Mouse (Mus musculus): ENCODE results near the gene Lysmd4. TPM values are rescaled to one million over a fixed set of nuclear protein-coding genes. Genes with fewer than 3 reads are reported as not detected.
"Not testable (repeated sequence)": the region's sequence is repeated elsewhere in the genome, so short reads cannot be mapped to it uniquely, and the experiment has no call there.

The Lysmd4 gene
- polyA plus RNA-seq, 2 experiments from 2014 or later = 5.1 to 8.8 TPM

DNA sequence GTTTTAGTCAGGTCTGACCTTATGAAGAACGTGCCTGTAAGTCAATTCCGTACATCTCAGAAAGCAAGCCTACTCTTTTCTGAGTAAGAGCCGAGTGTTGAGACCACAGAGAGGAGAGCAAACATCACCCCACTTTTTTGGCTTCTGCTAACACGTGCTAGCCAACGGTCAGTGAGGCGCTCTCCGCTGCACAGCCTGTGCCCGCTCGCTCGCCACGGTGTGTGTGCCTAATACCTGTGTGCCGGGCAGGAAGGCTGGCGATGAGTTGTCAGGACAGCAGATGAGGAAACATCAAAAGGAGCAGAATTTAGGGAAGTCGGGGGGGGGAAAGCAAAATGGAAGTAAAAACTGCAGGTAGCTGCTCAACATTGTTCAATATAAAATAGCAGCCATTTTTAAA lies 10.2 kb downstream of the Lysmd4 start:
- no peak for ATAC-seq

DNA sequence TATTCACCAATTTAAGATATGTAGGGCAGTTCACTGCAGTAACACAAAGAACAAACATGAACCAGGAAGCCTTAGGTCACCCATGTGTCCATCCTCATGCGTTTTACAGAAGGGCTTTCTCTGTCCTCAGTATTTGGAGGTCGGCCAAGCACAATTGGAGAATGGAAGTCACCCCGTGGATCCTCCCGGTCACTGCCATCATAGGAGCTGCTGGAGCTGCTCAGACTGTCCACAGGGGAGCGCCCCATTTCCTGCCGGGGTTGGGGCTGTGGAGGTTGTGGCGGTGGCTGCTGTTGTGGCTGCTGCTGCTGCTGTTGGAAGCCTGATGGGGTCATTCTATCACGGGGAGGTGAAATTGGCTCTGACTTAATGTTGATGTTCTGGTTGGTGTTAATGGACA lies 12.5 kb downstream of the Lysmd4 start:
- no peak for ATAC-seq

GRCm38 (mm10) chr7:67236351-67236750 lies 14.0 kb downstream of the Lysmd4 start:
- no peak for ATAC-seq

- no peak for ATAC-seq
Observed at GRCm38 (mm10) chr7:67237752-67238151, 15.4 kb downstream of the Lysmd4 start.

- ATAC-seq = no peak
Observed at GRCm38 (mm10) chr7:67241969-67242368, 19.6 kb downstream of the Lysmd4 start.

DNA sequence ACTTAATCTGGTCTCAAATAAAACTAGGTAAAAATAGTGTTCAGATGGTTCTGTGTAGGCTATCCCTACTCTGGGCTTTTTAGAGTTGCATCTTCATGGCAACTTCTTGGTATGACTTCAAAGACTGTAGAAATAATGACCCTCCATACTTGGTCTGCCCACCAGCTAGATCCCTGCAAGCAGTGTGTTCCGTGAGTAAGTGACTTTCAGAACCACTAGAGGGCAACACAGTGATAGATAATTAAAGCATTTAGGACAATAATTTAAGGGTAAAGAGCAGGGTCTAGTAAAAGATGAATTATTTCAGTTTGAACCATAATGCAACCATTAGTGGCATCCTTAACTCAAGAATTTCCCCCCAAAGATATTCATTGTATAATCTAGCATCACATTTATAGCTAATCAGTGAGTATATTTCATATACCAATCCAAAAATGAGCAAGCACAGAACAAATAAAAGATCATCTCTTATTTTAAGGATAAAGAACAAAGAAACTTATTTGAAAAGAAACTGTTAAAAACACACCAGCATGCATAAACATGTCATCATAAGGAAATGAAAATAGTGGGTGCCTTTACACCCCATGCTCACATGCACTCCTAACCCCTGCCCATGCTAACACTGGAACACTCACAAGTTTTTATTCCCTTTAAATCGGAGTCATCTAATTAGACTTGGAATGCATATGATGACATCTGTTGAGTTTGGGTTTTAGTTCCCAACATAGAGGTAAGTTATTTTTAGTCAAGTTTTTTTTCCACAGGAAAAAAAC lies 21.0 kb downstream of the Lysmd4 start:
- ATAC-seq = no peak

- no peak for ATAC-seq
Observed at GRCm38 (mm10) chr7:67243894-67244282, 21.5 kb downstream of the Lysmd4 start.

DNA sequence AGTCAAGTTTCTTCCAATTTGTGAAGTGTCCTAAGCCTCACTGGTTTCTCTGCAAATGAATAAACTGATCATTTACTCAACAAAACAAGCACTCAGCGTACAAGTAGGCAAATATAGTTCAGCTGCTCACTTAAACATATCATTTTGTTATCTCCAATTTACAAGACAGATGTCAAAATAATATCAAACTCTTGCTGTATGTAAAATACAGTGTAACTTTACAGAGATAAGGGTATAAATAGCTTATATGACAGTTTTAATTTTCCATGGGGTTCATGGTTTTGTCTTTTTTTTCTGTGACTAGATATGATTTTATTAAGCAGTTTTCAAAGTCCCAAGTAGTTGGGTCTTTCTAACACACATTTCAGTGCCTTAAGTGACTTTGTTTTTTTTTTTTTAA lies 22.9 kb downstream of the Lysmd4 start:
- ATAC-seq = no peak

GRCm38 (mm10) chr7:67246067-67246466 lies 23.7 kb downstream of the Lysmd4 start:
- no peak for ATAC-seq

DNA sequence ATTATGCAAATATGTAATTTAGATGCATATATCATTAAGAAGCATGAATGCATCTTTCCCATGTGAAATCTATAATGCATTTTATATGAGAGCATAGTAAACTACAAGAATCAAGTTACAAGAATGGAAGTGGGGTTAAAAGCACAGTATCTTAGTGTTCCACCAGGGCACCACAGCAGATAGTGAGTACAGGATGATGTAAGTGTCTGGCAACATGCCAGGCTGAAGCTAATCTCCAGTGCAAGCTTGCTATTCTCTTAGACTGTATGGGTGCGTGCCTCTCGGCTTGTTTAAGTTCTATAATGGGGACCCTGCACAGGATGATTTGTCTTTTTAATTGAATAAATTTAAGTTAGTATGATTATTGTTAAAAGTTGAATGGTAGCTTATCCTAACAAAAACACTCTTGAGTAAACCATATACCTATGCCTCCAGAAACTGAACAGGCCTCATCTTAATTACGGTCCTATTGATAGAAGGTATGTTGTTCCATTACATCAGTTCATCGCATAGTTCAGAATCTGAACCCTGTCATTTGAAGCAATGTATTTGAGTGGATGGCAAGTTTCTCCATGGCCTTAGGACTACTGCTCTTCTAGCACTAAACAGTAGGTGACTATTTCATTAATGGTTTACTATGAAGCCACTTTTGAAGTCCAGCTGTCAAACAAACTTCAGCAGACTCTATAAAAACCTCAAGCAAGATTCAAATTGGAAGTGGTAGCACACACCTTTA lies 37.7 kb downstream of the Lysmd4 start:
- no peak for ATAC-seq

DNA sequence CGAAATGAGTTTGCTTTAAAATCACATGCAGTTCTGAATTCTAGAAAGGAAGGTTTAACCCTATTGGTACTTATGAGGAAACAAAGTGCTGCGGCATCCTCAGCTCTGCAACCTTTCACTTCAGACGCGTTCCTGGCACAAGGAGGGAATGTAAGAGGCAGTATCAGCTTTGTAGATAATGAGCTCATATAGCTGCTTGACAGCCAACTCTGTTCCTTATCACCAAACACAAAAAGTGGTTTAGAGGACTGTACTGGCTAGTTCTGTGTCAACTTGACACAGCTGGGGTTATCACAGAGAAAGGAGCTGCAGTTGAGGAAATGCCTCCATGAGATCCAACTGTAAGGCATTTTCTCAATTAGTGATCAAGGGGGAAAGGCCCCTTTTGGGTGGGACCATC lies 48.1 kb downstream of the Lysmd4 start:
- ATAC-seq = not testable (repeated sequence)

GRCm38 (mm10) chr7:67283581-67283980 lies 61.2 kb downstream of the Lysmd4 start:
- no peak for ATAC-seq

GRCm38 (mm10) chr7:67287456-67287855 lies 65.1 kb downstream of the Lysmd4 start:
- ATAC-seq = no peak

GRCm38 (mm10) chr7:67291356-67291755 lies 69.0 kb downstream of the Lysmd4 start:
- ATAC-seq = no peak

GRCm38 (mm10) chr7:67296419-67296818 lies 74.1 kb downstream of the Lysmd4 start:
- ATAC-seq = no peak

- ATAC-seq = no peak
Observed at GRCm38 (mm10) chr7:67304937-67305336, 82.6 kb downstream of the Lysmd4 start.

GRCm38 (mm10) chr7:67307078-67307477 lies 84.7 kb downstream of the Lysmd4 start:
- no peak for ATAC-seq

DNA sequence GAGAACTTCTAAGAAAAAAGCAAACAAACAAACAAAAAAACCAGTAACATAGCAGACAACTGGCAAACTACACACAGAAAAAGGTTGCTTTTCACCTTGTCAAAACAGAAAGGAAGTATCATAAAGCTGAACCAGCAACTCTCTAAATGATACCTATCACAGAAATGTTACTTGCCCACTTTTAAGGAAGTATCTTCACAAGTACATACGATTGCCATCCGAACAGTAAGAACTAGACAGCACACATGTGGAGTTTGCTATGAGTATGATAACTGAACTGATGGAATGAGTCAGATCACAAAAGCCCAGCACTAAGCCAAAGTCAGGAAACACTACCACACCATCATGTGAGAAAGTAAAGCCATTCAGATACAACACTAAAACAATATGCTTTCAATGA lies 85.8 kb downstream of the Lysmd4 start:
- ATAC-seq = peak; percentile 52

DNA sequence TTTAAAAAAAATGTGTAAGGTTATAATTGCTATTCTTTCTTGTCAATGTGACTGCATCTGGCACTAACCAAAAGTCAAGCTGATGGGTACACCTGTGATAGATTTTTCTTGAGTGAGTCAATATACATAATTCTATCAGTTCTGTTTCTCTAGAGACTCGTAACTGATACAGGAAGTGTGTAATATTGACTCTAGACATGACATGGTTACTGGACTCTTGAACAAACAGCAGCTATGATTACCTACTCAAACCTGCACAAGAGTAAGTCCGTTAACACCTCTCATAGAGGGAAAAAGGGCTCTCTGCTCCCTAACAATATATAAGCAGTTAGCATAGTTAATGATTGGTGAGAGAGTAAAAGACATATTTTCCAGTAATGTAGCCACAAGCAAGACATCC lies 87.8 kb downstream of the Lysmd4 start:
- no peak for ATAC-seq

GRCm38 (mm10) chr7:67313200-67313599 lies 90.9 kb downstream of the Lysmd4 start:
- no peak for ATAC-seq

GRCm38 (mm10) chr7:67318697-67319096 lies 96.4 kb downstream of the Lysmd4 start:
- no peak for ATAC-seq

DNA sequence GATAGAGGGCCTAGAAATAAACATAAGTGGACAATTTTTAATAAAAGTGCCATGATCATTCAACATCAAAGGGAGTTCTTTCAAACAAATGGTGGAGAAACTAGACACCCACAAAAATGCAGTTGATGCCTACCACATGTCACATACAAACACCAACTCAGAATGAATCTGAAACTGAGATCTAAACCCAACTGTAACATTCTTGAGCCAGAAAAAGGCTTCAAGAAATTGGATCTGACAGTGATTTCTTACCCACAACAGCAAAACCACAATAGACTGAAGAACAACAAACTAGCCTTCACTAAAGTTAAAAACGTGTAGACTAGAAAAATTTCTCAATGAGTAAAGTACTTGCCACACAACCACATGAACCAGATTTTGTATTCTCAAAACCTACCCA lies 98.0 kb downstream of the Lysmd4 start:
- ATAC-seq = no peak

DNA sequence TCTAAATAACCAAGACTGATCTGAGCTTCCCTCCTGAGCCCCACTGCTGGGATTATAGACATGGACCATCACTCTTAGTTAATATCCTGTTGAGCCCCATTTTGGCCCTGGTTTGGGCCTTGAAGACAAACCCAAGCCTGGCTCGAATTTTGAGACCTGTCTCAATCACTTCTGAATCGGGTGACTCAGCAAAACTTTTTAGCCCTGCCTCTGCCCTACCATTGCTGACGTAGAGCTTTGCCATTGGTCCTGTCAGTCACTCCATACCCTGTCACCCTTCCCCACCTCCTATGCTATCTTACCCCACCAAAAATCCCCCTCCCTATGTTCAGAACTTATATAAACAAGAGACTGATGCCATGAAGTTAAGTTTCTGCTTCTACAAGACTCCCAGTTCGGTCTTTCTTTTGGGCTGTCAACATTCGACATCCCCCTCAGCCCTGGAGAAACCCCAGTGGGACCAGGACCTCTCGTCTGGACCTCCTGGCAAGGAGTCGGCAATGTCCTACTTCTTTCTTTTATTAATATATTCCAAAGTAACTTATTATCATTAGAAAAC lies 119.8 kb downstream of the Lysmd4 start:
- no peak for ATAC-seq

DNA sequence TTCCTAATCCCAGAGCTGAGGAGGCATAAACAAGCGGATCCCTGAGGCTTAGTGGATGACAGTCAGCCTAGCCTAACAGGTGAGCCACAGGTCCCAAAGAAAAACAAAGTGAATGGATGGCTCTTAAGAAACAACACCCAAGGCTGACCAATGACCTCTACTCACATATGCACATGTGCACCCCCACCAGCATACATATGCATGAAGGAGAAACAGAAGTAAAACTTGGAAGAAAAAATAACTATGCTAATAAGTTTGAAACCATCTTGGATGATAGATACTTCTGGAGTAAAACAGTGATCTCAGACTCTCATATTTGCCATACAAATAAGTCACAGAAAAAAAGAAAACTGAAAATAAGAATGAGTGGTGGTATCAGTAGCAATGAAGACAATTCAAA lies 122.1 kb downstream of the Lysmd4 start:
- no peak for ATAC-seq

Data from activated CD4-positive, CD25-positive, alpha-beta regulatory T cell, adult 4 months (primary cell).